In genomic region chr7:44974383-44975116, GRCm38 (mm10) we compare ENCODE assay signal across 8 mouse cellular contexts. TPM values are rescaled to one million over a fixed set of nuclear protein-coding genes. Genes with fewer than 3 reads are reported as not detected.
DNase-seq lines count a peak whose midpoint lies in the region; ATAC-seq and TF ChIP-seq lines count a peak whose summit lies in the region.

Cpt1c (minus strand) TSS chr7:44974851.

- H3K9me3 ChIP-seq in embryonic facial prominence, embryonic 11.5 days (replicated peaks; ENCODE audit: control insufficient read depth, low read length): no peaks in the 10 kb centered on the region
- H3K9me3 ChIP-seq in intestine, postnatal 0 days (ENCODE audit: control insufficient read depth): no peaks in the 10 kb centered on the region

- H3K27me3 ChIP-seq in embryonic facial prominence, embryonic 11.5 days (ENCODE audit: control insufficient read depth, insufficient read depth, low read length): no peaks in the 10 kb centered on the region
- H3K27me3 ChIP-seq in intestine, postnatal 0 days (replicated peaks; ENCODE audit: control insufficient read depth, insufficient read depth, low read length): no peaks in the 10 kb centered on the region
- H3K27me3 ChIP-seq in small intestine, adult 2 months (ENCODE audit: control insufficient read depth, insufficient read depth, low read length): no peaks in the 10 kb centered on the region

- 1% methylated on average over 22 of the region's 22 CpGs for WGBS in embryonic facial prominence, embryonic 11.5 days
- 4% methylated on average over 22 of the region's 22 CpGs for WGBS in intestine, postnatal 0 days
- WGBS in small intestine, adult 2 months: 8% methylated on average over 22 of the region's 22 CpGs

- intact Hi-C loops in left cerebral cortex, postnatal 25 days (cut with DNase I): no loop called here

- H3K4me1 ChIP-seq in embryonic facial prominence, embryonic 11.5 days (ENCODE audit: control insufficient read depth, insufficient read depth, low read length): peaks cover 4% of the 10 kb centered on the region; the same call in 1 of the 2 replicates
- peaks cover 4% of the 10 kb centered on the region; the same call in 1 of the 2 replicates for H3K4me1 ChIP-seq in intestine, postnatal 0 days (replicated peaks; ENCODE audit: control insufficient read depth, insufficient read depth, low read length)
- H3K4me1 ChIP-seq in small intestine, adult 2 months (ENCODE audit: control insufficient read depth, insufficient read depth, insufficient read length, low read length): peaks cover 5% of the 10 kb centered on the region

- H3K4me3 ChIP-seq in embryonic facial prominence, embryonic 11.5 days (ENCODE audit: low read depth, low read length): peak within 1 kb of the TSS; percentile 44
- peak within 1 kb of the TSS; percentile 42 for H3K4me3 ChIP-seq in intestine, postnatal 0 days (ENCODE audit: low read depth, low read length)
- peak within 1 kb of the TSS; percentile 57 for H3K4me3 ChIP-seq in small intestine, adult 2 months (ENCODE audit: low read depth, low read length)

- peak within 1 kb of the TSS; percentile 65 for H3K4me2 ChIP-seq in embryonic facial prominence, embryonic 11.5 days (ENCODE audit: low read depth, low read length)
- peak within 1 kb of the TSS; percentile 63 for H3K4me2 ChIP-seq in intestine, postnatal 0 days (replicated peaks; ENCODE audit: low read depth)

- peak; percentile 47 to 59 for DNase-seq in adrenal gland, postnatal 4 days (ENCODE audit: low spot score in 2 of 2)
- peak; percentile 91 for DNase-seq in embryonic facial prominence, embryonic 11.5 days (ENCODE audit: low spot score)
- peak; percentile 75 to 83 for DNase-seq in gastrocnemius, postnatal 4 days (ENCODE audit: low spot score in 2 of 2)
- peak; percentile 84 to 94 for DNase-seq in left cerebral cortex, postnatal 25 days (ENCODE audit: low spot score in 2 of 2)

- H3K36me3 ChIP-seq in embryonic facial prominence, embryonic 11.5 days (replicated peaks; ENCODE audit: control insufficient read depth, insufficient read depth, low read depth, low read length): peaks cover 26% of the 10 kb centered on the region
- H3K36me3 ChIP-seq in intestine, postnatal 0 days (ENCODE audit: control insufficient read depth, insufficient read depth): peaks cover 40% of the 10 kb centered on the region
- peaks cover 23% of the 10 kb centered on the region for H3K36me3 ChIP-seq in small intestine, adult 2 months (ENCODE audit: control insufficient read depth, insufficient read depth, low read length)

- peak within 1 kb of the TSS; percentile 54; the same call in 1 of the 2 replicates for H3K27ac ChIP-seq in embryonic facial prominence, embryonic 11.5 days (replicated peaks; ENCODE audit: low read depth, low read length)
- H3K27ac ChIP-seq in intestine, postnatal 0 days (ENCODE audit: low read depth, low read length): no peak within 1 kb of the TSS
- no peak within 1 kb of the TSS for H3K27ac ChIP-seq in small intestine, adult 2 months (ENCODE audit: insufficient read depth, low read depth, low read length)

- 0 out of 2 replicates have a peak, but pooled peaks have one; percentile 8 for TF ChIP-seq POLR2A in small intestine, adult 2 months (IDR thresholded peaks at IDR 0.05; ENCODE audit: low read depth, low read length)

- H3K9ac ChIP-seq in embryonic facial prominence, embryonic 11.5 days (replicated peaks; ENCODE audit: low read length): peak within 1 kb of the TSS; percentile 64
- H3K9ac ChIP-seq in intestine, postnatal 0 days (ENCODE audit: low read depth, low read length): 0 out of 2 replicates have a peak within 1 kb of the TSS, but pooled peaks have one; percentile 26

- peak; percentile 15; the same call in 1 of the 2 replicates for TF ChIP-seq CTCF in intestine, postnatal 0 days (IDR thresholded peaks at IDR 0.05; ENCODE audit: low read depth)
- TF ChIP-seq CTCF in small intestine, adult 2 months (IDR thresholded peaks at IDR 0.05; ENCODE audit: extremely low read depth, insufficient read length, insufficient replicate concordance, low read depth, low read length): no peak

- ATAC-seq in embryonic facial prominence, embryonic 11.5 days (replicated peaks; ENCODE audit: insufficient number of reproducible peaks, low FRiP score, low TSS enrichment, low read depth): peak; percentile 42; the same call in 1 of the 2 replicates
- ATAC-seq in intestine, postnatal 0 days: no peak
- peak; percentile 72 for ATAC-seq in megakaryocyte-erythroid progenitor cell, adult 5-6 weeks (replicated peaks; ENCODE audit: low FRiP score, low TSS enrichment, poor library complexity, severe bottlenecking)
- no peak for ATAC-seq in activated CD4-positive, CD25-positive, alpha-beta regulatory T cell, adult 4 months

RNA-seq across cellular contexts. Expression of gene Cpt1c, which starts in this region (rescaled TPM):
- 10 to 100 TPM; 28.0 to 31.1 TPM for total RNA-seq in adrenal gland, postnatal 4 days (2021)
- 14.3 and 17.1 TPM in 2 replicates for polyA plus RNA-seq in embryonic facial prominence, embryonic 11.5 days (2014; fragmentation: Nextera tagmentation; extraction: Ambion mirVana)
- 10 to 100 TPM; 10.3 to 10.8 TPM for total RNA-seq in gastrocnemius, postnatal 4 days (2021)
- 3.5 and 4.5 TPM in 2 replicates for polyA plus RNA-seq in intestine, postnatal 0 days (2015; fragmentation: Nextera tagmentation; extraction: Ambion mirVana)
- 10 to 100 TPM; 89.3 to 95.9 TPM for total RNA-seq in left cerebral cortex, postnatal 25 days (2021)
- 4.1 and 11.5 TPM in 2 replicates for total RNA-seq in megakaryocyte-erythroid progenitor cell, adult 5-6 weeks (2014; fragmentation: Nextera tagmentation)
- total RNA-seq in megakaryocyte-erythroid progenitor cell, adult 5-6 weeks (2017): 0.91 and 1.3 TPM in 2 replicates
- 5.2 and 7.6 TPM in 2 replicates for polyA plus RNA-seq in small intestine, adult 2 months (2012; rRNA removed)
- under 1 TPM; 0.80 to 0.98 TPM for polyA plus RNA-seq in activated CD4-positive, CD25-positive, alpha-beta regulatory T cell, adult 4 months (2017; shearing (Covaris generic))

Comparison
In these comparisons a context has a peak if more than half of its experiments do, and no peak if none do; other contexts are left out.
1. ATAC-seq: peak in embryonic facial prominence, embryonic 11.5 days (single experiment) and megakaryocyte-erythroid progenitor cell, adult 5-6 weeks (single experiment); none in intestine, postnatal 0 days (single experiment) and activated CD4-positive, CD25-positive, alpha-beta regulatory T cell, adult 4 months (single experiment).
2. Peak in every context shown above with its lines, with median percentiles within 50 percentile points of each other: DNase-seq and H3K4me3 ChIP-seq.